8 mouse cellular contexts compared by ENCODE assay signal in the genomic region with DNA sequence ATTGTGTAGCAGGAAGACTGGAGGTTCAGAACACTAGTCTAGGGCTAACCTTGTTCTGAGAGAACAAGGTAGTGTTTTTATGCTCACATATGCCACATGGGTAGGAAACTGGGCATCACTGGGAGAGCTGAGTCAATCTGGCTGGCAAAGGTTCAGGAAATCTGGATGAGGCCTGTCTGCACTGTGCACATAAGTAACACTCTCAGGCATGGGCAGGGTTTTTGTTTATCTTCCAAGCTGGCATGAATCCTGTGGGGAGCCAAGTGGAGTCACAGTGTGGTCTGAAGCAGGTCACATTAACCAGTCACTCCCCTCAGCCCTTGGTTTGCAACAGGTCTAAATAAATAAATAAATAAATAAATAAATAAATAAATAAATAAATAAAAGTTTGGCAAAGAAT. TPM values are rescaled to one million over a fixed set of nuclear protein-coding genes. Genes with fewer than 3 reads are reported as not detected.
DNase-seq lines count a peak whose midpoint lies in the region; TF ChIP-seq lines count a peak whose summit lies in the region.

No protein-coding gene starts in this region.

- H3K27me3 ChIP-seq in myocyte (ENCODE audit: control insufficient read depth, insufficient read depth, insufficient read length): no peaks in the 10 kb centered on the region

- no peak overlapping the region for H3K4me3 ChIP-seq in myocyte

- no peak overlapping the region for H3ac ChIP-seq in myocyte (ENCODE audit: control insufficient read depth, insufficient read length)

- no peaks in the 10 kb centered on the region for H3K36me3 ChIP-seq in myocyte (ENCODE audit: control insufficient read depth, insufficient read depth)

- TF ChIP-seq POLR2A in myocyte (IDR thresholded peaks at IDR 0.05; ENCODE audit: insufficient read length, low read depth): no peak

- H3K4me2 ChIP-seq in myocyte (ENCODE audit: low read depth): peak overlapping the region; percentile 64

- no peaks in the 10 kb centered on the region for H3K79me2 ChIP-seq in myocyte (ENCODE audit: control insufficient read depth, insufficient read depth)

- DNase-seq in adrenal gland, postnatal 10 days: peak; percentile 51
- no peak for DNase-seq in adrenal gland, adult 8-10 months
- DNase-seq in urinary bladder, postnatal 14 days (ENCODE audit: low spot score): peak; percentile 33
- no peak for DNase-seq in urinary bladder, postnatal 10 days (ENCODE audit: low spot score)
- peak; percentile 32 to 56 for DNase-seq in kidney, adult 8-10 months
- DNase-seq in urinary bladder, postnatal 4 days (ENCODE audit: low spot score in 2 of 2): no peak
- no peak for DNase-seq in urinary bladder, postnatal 25 days (ENCODE audit: low spot score)

TF ChIP-seq in myocyte, 11 proteins besides CTCF, POLR2A, EP300 and RAD21:
- TF ChIP-seq USF1 (IDR thresholded peaks at IDR 0.05; ENCODE audit: low read depth): no peak
- no peak for TF ChIP-seq MAX (IDR thresholded peaks at IDR 0.05; ENCODE audit: low read depth)
- TF ChIP-seq REST (IDR thresholded peaks at IDR 0.05; ENCODE audit: insufficient read depth, insufficient read length): no peak
- TF ChIP-seq TCF12 (IDR thresholded peaks at IDR 0.05; ENCODE audit: insufficient read depth, poor library complexity, severe bottlenecking): no peak
- TF ChIP-seq MYOD1 (IDR thresholded peaks at IDR 0.05; ENCODE audit: control insufficient read depth in 1 of 3, insufficient read length in 2 of 3, low read depth in 2 of 3): no peak
- TF ChIP-seq SRF (IDR thresholded peaks at IDR 0.05; ENCODE audit: control insufficient read depth, insufficient read length, low read depth): no peak
- no peak for TF ChIP-seq MYOG (IDR thresholded peaks at IDR 0.05; ENCODE audit: control insufficient read depth in 1 of 3, insufficient read depth in 1 of 3, insufficient read length in 2 of 3, low read depth in 2 of 3)
- no peak for TF ChIP-seq TCF3 (IDR thresholded peaks at IDR 0.05; ENCODE audit: insufficient read length, low read depth)
- TF ChIP-seq POLR2AphosphoS2 (IDR thresholded peaks at IDR 0.05; ENCODE audit: insufficient read length, low read depth): no peak
- no peak for TF ChIP-seq CEBPB (IDR thresholded peaks at IDR 0.05; ENCODE audit: insufficient read depth, poor library complexity, severe bottlenecking)

RNA-seq across cellular contexts. Expression of gene Nt5e, which starts 53.0 kb away (rescaled TPM):
- 10 to 100 TPM; 15.0 to 21.8 TPM for total RNA-seq in adrenal gland, postnatal 10 days (2021)
- 10 to 100 TPM in 2 of 4 experiments, 1 to 10 TPM in 2; 5.7 to 13.6 (median 8.9) TPM for total RNA-seq in adrenal gland, adult 8-10 months (2022)
- 1.3 TPM for polyA plus RNA-seq in myocyte (2012; fragmentation: generic; extraction: Trizol)

Comparison
In these comparisons a context has a peak if more than half of its experiments do, and no peak if none do; other contexts are left out.
1. DNase-seq: peak in adrenal gland, postnatal 10 days (single experiment), urinary bladder, postnatal 14 days (single experiment) and kidney, adult 8-10 months (2 of 2); none in adrenal gland, adult 8-10 months (single experiment), urinary bladder, postnatal 10 days (single experiment), urinary bladder, postnatal 4 days (0 of 2) and urinary bladder, postnatal 25 days (single experiment).